Mouse (Mus musculus): ENCODE results near the gene Sntg2. TPM values are rescaled to one million over a fixed set of nuclear protein-coding genes. Genes with fewer than 3 reads are reported as not detected.
A peak's percentile ranks its signal among the peaks of the same experiment; 100 is the strongest.

Gene Sntg2
- polyA plus RNA-seq, 1 experiment from 2014 or later: 0.50 TPM

GRCm38 (mm10) chr12:30216762-30217441 lies 156.3 kb downstream of the Sntg2 start:
- no peaks in the 10 kb centered on the region for H3K36me3 ChIP-seq
- DNase-seq (ENCODE audit: low spot score): no peak
- no peaks in the 10 kb centered on the region for H3K27me3 ChIP-seq (ENCODE audit: insufficient read depth, poor library complexity, severe bottlenecking)
- H3K4me1 ChIP-seq (replicated peaks): no peaks in the 10 kb centered on the region
- no peak overlapping the region for H3K27ac ChIP-seq
- H3K4me3 ChIP-seq: no peak overlapping the region
- no peaks in the 10 kb centered on the region for H3K9me3 ChIP-seq
- WGBS: 89% methylated on average over 6 of the region's 6 CpGs

- no peak overlapping the region for H3K27ac ChIP-seq
- 84% methylated on average over 2 of the region's 2 CpGs for WGBS
Measured at GRCm38 (mm10) chr12:30214761-30215160, 158.4 kb downstream of the Sntg2 start.

GRCm38 (mm10) chr12:30210388-30210787 lies 162.8 kb downstream of the Sntg2 start:
- WGBS: 89% methylated on average over 2 of the region's 2 CpGs
- Histone ChIP-seq H3K27ac (no peak overlapping the region), H3K4me1 (replicated peaks) (no peaks in the 10 kb centered on the region)

More at GRCm38 (mm10) chr12:30214761-30215160, 158.4 kb downstream of the Sntg2 start:
- Histone ChIP-seq H3K9me3 (no peaks in the 10 kb centered on the region), H3K4me1 (replicated peaks) (no peaks in the 10 kb centered on the region), H3K36me3 (no peaks in the 10 kb centered on the region), H3K27me3 (ENCODE audit: insufficient read depth, poor library complexity, severe bottlenecking) (no peaks in the 10 kb centered on the region), H3K4me3 (no peak overlapping the region)
- DNase-seq (ENCODE audit: low spot score): no peak

GRCm38 (mm10) chr12:30208527-30208926 lies 164.6 kb downstream of the Sntg2 start:
- 55% methylated on average over 2 of the region's 2 CpGs for WGBS
- Histone ChIP-seq H3K9me3 (no peaks in the 10 kb centered on the region), H3K27ac (no peak overlapping the region), H3K27me3 (ENCODE audit: insufficient read depth, poor library complexity, severe bottlenecking) (no peaks in the 10 kb centered on the region), H3K4me3 (no peak overlapping the region), H3K36me3 (no peaks in the 10 kb centered on the region), H3K4me1 (replicated peaks) (no peaks in the 10 kb centered on the region)
- DNase-seq (ENCODE audit: low spot score): no peak

More at GRCm38 (mm10) chr12:30210388-30210787, 162.8 kb downstream of the Sntg2 start:
- DNase-seq (ENCODE audit: low spot score): no peak
- Histone ChIP-seq H3K36me3 (no peaks in the 10 kb centered on the region), H3K4me3 (no peak overlapping the region), H3K9me3 (no peaks in the 10 kb centered on the region), H3K27me3 (ENCODE audit: insufficient read depth, poor library complexity, severe bottlenecking) (no peaks in the 10 kb centered on the region)

DNA sequence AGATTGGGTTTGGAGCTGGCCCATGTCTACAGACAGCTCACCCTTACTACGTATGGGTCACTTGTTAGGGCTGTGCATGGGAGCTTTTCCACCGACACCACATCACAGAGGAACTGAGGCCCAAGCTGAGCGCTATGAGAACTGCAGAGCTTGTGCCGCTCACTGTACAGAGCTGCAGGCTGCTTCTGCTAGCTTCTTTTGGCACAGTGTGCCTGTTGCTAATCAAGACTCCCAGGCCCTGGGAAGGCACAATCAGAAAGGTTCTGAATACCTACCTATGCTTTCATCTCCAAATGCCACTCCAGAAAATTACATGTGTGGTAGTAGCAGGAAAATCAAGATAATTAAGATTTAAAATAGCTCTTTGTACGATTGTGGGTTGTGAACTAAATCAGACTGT lies 165.1 kb downstream of the Sntg2 start:
- H3K4me1 ChIP-seq (replicated peaks): no peaks in the 10 kb centered on the region
- DNase-seq (ENCODE audit: low spot score): no peak
- H3K27me3 ChIP-seq (ENCODE audit: insufficient read depth, poor library complexity, severe bottlenecking): no peaks in the 10 kb centered on the region
- no peak overlapping the region for H3K4me3 ChIP-seq
- no peaks in the 10 kb centered on the region for H3K9me3 ChIP-seq
- H3K27ac ChIP-seq: no peak overlapping the region
- 82% methylated on average over 5 of the region's 5 CpGs for WGBS
- no peaks in the 10 kb centered on the region for H3K36me3 ChIP-seq

GRCm38 (mm10) chr12:30204457-30204856 lies 168.7 kb downstream of the Sntg2 start:
- DNase-seq (ENCODE audit: low spot score): no peak
- Histone ChIP-seq H3K27ac (no peak overlapping the region), H3K9me3 (no peaks in the 10 kb centered on the region), H3K4me1 (replicated peaks) (no peaks in the 10 kb centered on the region), H3K4me3 (no peak overlapping the region), H3K27me3 (ENCODE audit: insufficient read depth, poor library complexity, severe bottlenecking) (no peaks in the 10 kb centered on the region), H3K36me3 (no peaks in the 10 kb centered on the region)
- WGBS: 80% methylated on average over 4 of the region's 4 CpGs

GRCm38 (mm10) chr12:30202763-30203162 lies 170.4 kb downstream of the Sntg2 start:
- H3K27me3 ChIP-seq (ENCODE audit: insufficient read depth, poor library complexity, severe bottlenecking): no peaks in the 10 kb centered on the region
- 98% methylated on average over 1 of the region's 1 CpGs for WGBS

GRCm38 (mm10) chr12:30201031-30201430 lies 172.1 kb downstream of the Sntg2 start:
- 87% methylated on average over 5 of the region's 5 CpGs for WGBS
- Histone ChIP-seq H3K36me3 (no peaks in the 10 kb centered on the region), H3K4me3 (no peak overlapping the region), H3K9me3 (no peaks in the 10 kb centered on the region), H3K4me1 (replicated peaks) (no peaks in the 10 kb centered on the region), H3K27ac (no peak overlapping the region), H3K27me3 (ENCODE audit: insufficient read depth, poor library complexity, severe bottlenecking) (no peaks in the 10 kb centered on the region)
- no peak for DNase-seq (ENCODE audit: low spot score)

More at GRCm38 (mm10) chr12:30202763-30203162, 170.4 kb downstream of the Sntg2 start:
- Histone ChIP-seq H3K36me3 (no peaks in the 10 kb centered on the region), H3K4me3 (no peak overlapping the region), H3K9me3 (no peaks in the 10 kb centered on the region), H3K4me1 (replicated peaks) (no peaks in the 10 kb centered on the region), H3K27ac (no peak overlapping the region)
- DNase-seq (ENCODE audit: low spot score): no peak

DNA sequence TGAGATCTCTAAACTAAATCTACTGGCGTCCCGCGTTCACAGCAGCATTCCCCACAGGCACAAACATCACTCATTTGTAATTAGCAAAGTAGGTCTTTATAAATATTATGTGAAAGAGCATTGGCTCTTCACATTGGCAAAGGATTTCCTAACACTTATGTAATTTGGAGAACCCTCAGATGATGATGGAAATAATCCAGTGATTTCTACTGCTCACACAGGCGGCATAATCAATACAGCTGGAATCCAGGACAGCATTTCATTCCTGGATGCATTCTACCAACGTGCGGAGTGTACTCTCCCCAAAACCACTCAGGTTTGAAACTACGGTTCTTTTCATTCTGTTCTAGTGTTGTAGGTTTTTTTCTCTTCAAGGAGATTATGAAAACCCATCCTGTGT lies 172.6 kb downstream of the Sntg2 start:
- H3K4me1 ChIP-seq (replicated peaks): no peaks in the 10 kb centered on the region
- no peak for DNase-seq (ENCODE audit: low spot score)
- no peak overlapping the region for H3K4me3 ChIP-seq
- H3K27ac ChIP-seq: no peak overlapping the region
- WGBS: 92% methylated on average over 7 of the region's 7 CpGs
- no peaks in the 10 kb centered on the region for H3K27me3 ChIP-seq (ENCODE audit: insufficient read depth, poor library complexity, severe bottlenecking)
- no peaks in the 10 kb centered on the region for H3K36me3 ChIP-seq
- H3K9me3 ChIP-seq: no peaks in the 10 kb centered on the region

DNA sequence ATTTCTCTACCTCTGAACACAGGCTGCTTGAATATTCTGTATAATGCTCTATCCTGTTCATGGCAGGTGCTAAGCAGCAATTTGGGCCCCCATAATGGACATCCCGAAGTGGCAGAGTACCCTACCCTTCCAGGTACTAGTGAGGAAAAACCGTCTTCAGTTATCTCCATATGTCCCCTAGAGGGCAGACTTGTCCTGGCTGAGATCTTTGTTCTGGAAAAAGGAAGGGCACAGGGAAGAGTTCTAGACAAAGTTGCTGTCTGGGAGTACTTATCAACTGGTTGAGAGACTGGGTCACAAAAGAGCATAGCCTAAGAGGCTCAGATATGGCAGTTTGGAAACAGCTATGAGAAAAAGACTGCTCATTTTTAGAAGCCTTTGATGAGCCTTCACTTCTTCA lies 173.4 kb downstream of the Sntg2 start:
- no peaks in the 10 kb centered on the region for H3K4me1 ChIP-seq (replicated peaks)
- H3K9me3 ChIP-seq: no peaks in the 10 kb centered on the region
- no peaks in the 10 kb centered on the region for H3K27me3 ChIP-seq (ENCODE audit: insufficient read depth, poor library complexity, severe bottlenecking)
- DNase-seq (ENCODE audit: low spot score): peak; percentile 6
- no peaks in the 10 kb centered on the region for H3K36me3 ChIP-seq
- H3K27ac ChIP-seq: no peak overlapping the region
- H3K4me3 ChIP-seq: no peak overlapping the region
- WGBS: 35% methylated on average over 2 of the region's 2 CpGs

DNA sequence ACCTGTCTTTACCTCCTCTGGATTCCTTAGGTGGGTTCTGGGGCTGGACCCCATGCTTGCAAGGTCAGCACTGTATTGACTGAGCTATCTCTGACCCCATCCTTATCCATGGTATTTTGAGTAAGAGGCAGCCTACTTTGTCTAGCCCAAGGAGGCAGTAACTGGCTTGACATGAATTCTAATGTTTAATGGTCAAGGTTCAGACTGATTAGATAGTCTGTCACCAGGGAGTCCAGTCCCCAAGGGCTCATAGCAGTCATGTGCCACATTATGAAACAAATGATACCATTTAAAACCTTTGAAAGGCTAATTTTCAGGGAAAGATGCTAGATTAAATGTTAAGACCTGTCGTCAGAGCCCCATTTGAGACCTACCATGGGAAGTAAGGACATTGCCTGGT lies 174.9 kb downstream of the Sntg2 start:
- no peaks in the 10 kb centered on the region for H3K36me3 ChIP-seq
- no peak overlapping the region for H3K4me3 ChIP-seq
- H3K4me1 ChIP-seq (replicated peaks): no peaks in the 10 kb centered on the region
- H3K27me3 ChIP-seq (ENCODE audit: insufficient read depth, poor library complexity, severe bottlenecking): no peaks in the 10 kb centered on the region
- no peak overlapping the region for H3K27ac ChIP-seq
- DNase-seq (ENCODE audit: low spot score): no peak
- no peaks in the 10 kb centered on the region for H3K9me3 ChIP-seq
- 86% methylated on average over 1 of the region's 1 CpGs for WGBS

DNA sequence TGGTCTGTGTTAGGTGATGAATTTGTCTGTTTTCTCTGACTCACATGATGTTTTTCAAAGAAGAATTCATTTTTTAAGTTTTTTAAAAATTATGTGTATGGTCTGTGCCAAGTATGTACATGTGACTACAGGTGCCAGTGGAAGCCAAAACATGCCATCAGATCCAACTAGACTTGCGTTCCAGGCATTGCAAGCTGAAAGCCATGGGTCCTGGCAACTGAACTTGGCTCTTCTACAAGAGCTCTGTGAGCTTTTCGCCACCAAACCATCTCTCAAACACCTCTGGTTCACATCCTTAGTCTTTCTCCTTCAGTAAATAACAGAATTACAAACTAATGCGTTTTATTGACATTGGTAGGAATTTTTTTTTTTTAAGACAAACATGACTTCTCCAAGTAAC lies 191.5 kb downstream of the Sntg2 start:
- H3K27me3 ChIP-seq (ENCODE audit: insufficient read depth, poor library complexity, severe bottlenecking): no peaks in the 10 kb centered on the region
- H3K4me3 ChIP-seq: no peak overlapping the region
- no peaks in the 10 kb centered on the region for H3K36me3 ChIP-seq
- H3K27ac ChIP-seq: no peak overlapping the region
- no peak for DNase-seq (ENCODE audit: low spot score)
- H3K9me3 ChIP-seq: no peaks in the 10 kb centered on the region
- 89% methylated on average over 3 of the region's 3 CpGs for WGBS
- H3K4me1 ChIP-seq (replicated peaks): no peaks in the 10 kb centered on the region

- no peak for DNase-seq (ENCODE audit: low spot score)
- Histone ChIP-seq H3K36me3 (no peaks in the 10 kb centered on the region), H3K9me3 (no peaks in the 10 kb centered on the region), H3K4me3 (no peak overlapping the region), H3K27ac (no peak overlapping the region), H3K4me1 (replicated peaks) (no peaks in the 10 kb centered on the region), H3K27me3 (ENCODE audit: insufficient read depth, poor library complexity, severe bottlenecking) (no peaks in the 10 kb centered on the region)
- 86% methylated on average over 1 of the region's 1 CpGs for WGBS
Measured at GRCm38 (mm10) chr12:30179623-30180022, 193.6 kb downstream of the Sntg2 start.

DNA sequence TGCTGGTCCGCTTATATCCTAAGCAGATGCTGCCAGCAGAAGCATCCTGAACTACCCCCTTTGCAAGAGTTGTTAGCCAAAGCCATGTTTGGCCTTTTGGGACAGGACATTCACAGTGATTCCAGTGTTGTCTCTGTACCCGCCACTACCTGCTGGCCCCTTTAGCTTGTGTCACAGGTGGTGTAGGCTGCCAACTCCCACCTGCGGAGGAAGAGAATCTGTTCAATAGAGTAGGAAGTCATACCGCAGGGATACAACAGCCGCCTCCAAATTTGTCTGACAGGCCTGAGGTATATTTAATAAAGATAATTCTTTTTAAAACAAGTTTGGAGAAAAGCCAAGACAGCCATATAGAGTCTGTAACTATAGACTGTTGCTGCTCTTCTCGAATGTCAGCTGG lies 195.2 kb downstream of the Sntg2 start:
- Histone ChIP-seq H3K36me3 (no peaks in the 10 kb centered on the region), H3K4me3 (no peak overlapping the region), H3K27ac (no peak overlapping the region), H3K9me3 (no peaks in the 10 kb centered on the region), H3K27me3 (ENCODE audit: insufficient read depth, poor library complexity, severe bottlenecking) (no peaks in the 10 kb centered on the region), H3K4me1 (replicated peaks) (no peaks in the 10 kb centered on the region)
- 88% methylated on average over 6 of the region's 6 CpGs for WGBS
- no peak for DNase-seq (ENCODE audit: low spot score)
